Mouse (Mus musculus) urinary bladder, postnatal 25 days (tissue): ENCODE data around the gene Bbs7.
"Not testable (repeated sequence)": the region's sequence is repeated elsewhere in the genome, so short reads cannot be mapped to it uniquely, and the experiment has no call there.

Experiments
- DNase-seq: peaks from one replicate; pipeline ENCODE4 v3.0.0; 2022; ENCODE audit warnings: low spot score

Bbs7 gene

DNA sequence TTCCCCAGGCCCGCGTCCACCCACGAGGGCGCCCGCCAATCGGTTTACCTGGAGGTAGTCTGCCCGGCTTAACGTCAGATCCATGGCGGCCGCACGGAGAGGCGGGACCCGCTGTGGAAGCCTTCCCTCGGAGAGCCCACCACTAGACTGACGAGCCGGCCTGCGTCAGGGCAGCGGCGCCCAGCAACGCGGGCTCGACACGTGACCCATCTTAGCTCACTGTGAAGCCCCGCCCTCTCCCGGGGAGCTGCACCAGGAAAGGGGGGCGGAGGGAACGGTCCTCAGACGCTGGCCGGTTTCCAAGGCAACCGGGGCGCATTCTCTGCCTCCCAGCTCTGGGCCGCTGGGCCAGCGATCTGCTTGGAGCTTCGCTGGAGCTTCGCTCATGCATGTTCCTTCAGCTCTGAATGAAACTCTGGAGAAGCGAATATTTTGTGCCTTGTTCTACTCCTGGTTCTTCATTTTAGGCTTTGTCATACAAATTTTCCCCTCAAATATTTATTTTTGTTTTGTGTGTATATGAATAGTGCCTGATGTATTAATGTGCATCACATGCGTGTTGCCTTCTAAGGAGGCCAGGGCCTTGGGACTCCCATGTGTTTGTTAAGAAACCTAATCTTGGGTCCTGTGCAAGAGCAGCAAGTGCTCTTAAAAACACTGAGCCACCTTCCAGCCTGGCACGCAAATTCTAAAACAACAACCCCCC lies at the start of gene Bbs7:
Gene Bbs7, minus strand, starts transcription at position 276 of the 706 bp plus-strand sequence.
- DNase-seq, result peak; percentile 84

DNA sequence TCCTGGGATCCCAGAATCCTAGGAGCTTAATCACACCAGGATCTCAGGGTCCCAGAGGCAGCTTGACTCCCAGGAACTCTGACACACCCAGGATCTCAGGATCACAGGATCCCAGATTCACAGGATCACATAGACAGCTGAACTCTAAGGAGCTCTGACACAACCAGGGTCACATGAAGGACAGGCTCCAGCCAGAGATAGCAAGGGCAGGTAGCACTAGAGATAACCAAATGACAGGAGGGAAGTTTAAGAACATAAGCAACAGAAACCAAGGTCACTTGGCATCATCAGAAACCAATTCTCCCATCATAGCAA lies 31.9 kb upstream of the Bbs7 start:
- not testable (repeated sequence) for DNase-seq

GRCm38 (mm10) chr3:36644554-36645244 lies 31.4 kb upstream of the Bbs7 start:
- no peak for DNase-seq

- no peak for DNase-seq
Observed at GRCm38 (mm10) chr3:36643354-36643753, 30.1 kb upstream of the Bbs7 start.

DNA sequence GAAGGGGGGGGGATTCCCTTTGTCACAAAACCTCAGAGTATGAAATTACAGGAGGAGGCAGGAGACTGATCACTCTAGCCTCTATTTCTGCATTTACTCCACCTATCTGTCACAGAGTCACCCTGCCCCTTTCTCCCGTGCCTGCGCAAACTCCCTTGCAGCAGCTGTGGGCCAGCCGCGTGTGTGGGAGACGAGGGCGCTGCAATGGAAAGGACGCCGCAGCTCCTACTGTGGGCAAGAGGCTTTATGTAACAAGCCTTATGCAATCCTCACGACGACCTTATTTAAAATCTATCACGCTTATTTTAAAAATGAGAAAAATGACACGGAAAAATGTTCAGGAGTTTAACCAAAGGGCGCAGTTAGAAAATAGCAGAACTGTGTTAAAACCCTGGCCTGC lies 29.5 kb upstream of the Bbs7 start:
- no peak for DNase-seq

DNA sequence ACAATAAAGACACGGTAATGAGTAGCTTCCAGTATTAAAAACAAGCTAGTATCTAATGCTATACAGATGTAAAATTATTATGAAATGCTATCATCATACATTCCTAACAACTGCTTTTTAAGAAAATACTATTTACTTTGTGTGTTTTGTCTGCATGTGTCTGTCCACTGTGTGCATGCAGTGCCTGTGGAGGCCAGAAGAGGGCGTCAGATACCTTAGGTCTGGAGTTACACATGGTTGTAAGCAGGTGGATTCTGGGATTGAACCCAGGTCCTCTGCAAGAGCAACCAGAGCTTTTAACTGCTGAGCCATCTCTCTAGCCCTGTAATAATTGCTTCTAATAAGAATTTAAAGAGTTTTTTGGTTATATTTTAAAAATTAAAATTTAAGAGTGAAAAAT lies 27.5 kb upstream of the Bbs7 start:
- no peak for DNase-seq

DNA sequence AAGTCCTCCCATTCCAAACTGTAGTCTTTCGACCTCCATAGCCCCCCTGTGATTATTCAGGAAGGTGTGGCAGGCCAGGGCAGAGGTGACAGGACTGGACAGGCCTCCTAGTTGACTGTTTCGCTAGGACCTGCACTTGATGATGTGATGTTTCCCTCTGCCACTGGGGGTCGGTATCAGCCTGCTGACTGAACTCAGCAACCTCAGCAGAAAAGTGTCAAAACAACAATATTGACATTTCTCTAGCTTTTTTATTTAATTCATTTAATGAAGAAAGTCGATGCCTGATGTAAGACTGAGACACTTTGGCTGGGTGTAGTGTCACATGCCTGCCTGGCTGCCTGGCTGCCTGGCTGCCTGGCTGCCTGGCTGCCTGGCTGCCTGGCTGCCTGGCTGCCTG lies 22.2 kb upstream of the Bbs7 start:
- DNase-seq, result no peak

DNA sequence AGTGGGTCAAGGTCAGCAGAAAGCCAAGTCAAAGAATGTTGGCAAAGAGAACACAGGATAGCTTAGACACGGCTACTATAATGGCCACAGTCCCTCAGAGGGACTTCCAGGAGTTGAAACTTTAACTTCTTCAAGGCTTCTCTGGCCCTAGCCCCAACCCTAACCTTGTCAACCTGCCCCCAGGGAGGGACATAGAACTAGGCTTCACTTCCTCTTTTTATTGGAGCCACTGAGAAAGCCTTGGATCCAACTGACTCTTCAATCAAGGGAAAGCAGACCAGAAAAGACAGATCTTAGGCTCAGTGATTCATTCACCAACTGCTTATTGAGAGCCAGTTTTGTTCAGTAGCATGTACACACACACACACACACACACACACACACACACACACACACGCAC lies 13.5 kb upstream of the Bbs7 start:
- no peak for DNase-seq

DNA sequence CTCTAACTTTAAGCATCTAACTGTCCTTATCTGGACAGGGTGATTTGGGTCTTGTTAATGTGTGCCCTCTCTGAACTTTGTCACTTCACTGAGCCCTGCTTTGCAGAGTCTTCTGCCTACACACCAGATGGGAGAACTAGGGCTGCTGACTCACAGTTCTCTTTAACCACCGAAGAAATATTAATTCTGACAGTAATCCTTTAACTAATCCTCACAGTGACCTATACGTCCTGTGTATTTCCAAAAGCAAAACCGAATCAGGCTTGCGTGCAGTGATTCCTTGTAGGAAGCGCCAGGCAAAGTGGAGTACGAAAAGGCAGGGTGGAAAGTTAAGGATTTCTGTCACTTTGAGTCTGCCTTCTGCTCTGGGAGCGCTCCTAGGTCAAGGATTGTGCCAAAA lies 4.9 kb upstream of the Bbs7 start:
- no peak for DNase-seq

- no peak for DNase-seq
Observed at GRCm38 (mm10) chr3:36613908-36614255, 605 bp upstream of the Bbs7 start.

- no peak for DNase-seq
Observed at GRCm38 (mm10) chr3:36612687-36613086, 590 bp downstream of the Bbs7 start.

GRCm38 (mm10) chr3:36605894-36606783 lies 7.1 kb downstream of the Bbs7 start:
- no peak for DNase-seq

GRCm38 (mm10) chr3:36599773-36600172 lies 13.5 kb downstream of the Bbs7 start:
- not testable (repeated sequence) for DNase-seq

DNA sequence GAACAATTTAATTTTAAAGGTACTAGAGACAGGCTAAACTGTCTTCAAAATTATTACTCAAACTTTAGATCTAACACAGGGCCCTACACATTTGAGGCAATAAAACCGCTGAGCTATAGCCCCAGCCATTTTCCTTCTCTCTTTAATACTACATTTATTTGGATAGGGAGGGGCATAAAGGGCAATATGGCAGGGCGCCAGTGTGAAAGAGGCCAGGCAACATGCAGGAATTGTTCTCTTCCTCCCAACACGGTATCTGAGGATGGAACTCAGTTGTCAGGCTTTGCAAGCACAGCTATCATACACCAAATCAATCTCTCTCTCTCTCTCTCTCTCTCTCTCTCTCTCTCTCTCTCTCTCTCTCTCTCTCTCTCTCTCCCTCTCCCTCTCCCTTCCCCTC lies 14.5 kb downstream of the Bbs7 start:
- no peak for DNase-seq

GRCm38 (mm10) chr3:36571827-36572378 lies 41.4 kb downstream of the Bbs7 start, which contains the start of gene Ccna2:
TSS of gene Ccna2 (minus strand) at chr3:36572150.
- DNase-seq, result peak; percentile 95

GRCm38 (mm10) chr3:36571361-36571826 lies 41.9 kb downstream of the Bbs7 start:
- no peak for DNase-seq

- no peak for DNase-seq
Observed at GRCm38 (mm10) chr3:36569836-36570235, 43.4 kb downstream of the Bbs7 start.

DNA sequence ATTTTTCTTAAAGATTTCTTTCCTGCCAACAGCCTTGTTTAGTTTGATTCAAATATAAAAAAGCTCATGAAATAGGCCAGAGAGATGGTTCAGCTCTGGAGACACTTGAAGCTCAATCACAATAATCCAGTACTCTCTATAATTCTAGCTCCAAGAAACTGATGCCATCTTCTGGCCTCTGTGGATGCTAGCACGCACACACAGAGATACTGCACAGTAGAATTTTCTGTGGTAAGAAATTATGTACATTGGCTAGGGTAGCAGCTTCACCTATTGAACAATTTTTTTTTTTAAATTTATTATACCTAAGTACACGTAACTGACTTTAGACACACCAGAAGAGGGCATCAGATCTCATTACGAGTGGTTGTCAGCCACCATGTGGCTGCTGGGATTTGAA lies 49.6 kb downstream of the Bbs7 start:
- no peak for DNase-seq

DNA sequence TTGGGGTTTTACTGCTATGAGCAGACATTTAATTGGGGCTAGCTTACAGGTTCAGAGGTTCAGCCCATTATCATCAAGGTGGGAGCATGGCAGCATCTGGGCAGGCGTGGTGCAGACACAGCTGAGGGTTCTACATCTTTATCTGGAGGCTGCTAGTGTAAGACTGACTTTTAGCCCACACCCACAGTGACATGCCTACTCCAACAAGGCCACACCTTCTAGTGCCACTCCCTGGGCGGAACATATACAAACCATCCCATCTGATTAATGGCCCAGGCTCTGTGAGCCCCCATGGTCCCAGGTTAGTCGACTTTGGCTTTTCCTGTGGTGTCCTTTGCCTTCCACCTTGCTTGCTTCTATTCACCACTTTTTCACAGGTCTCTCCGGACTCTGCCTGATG lies 53.7 kb downstream of the Bbs7 start:
- DNase-seq, result no peak

DNA sequence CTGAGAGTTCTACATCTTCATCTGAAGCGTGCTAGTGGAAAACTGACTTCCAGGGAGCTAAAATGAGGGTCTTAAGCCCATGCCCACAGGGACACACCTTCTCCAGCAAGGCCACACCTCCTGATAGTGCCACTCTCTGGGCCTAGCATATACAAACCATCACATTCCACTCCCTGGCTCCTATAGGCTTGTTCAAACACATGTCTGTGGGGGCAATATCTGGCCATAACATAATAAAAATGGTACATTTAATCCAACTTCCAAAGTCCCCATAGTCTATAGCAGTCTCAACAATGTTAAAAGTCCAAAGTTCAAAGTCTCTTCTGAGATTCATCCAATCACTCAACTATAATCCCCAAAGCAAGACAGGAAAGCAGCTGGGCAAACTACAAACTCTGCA lies 55.7 kb downstream of the Bbs7 start:
- no peak for DNase-seq

GRCm38 (mm10) chr3:36552406-36553047 lies 60.8 kb downstream of the Bbs7 start, which contains the start of gene Exosc9:
TSS of gene Exosc9 (plus strand) at chr3:36552606.
- DNase-seq, result peak; percentile 97

GRCm38 (mm10) chr3:36551851-36552384 lies 61.4 kb downstream of the Bbs7 start:
- DNase-seq, result no peak
